Mouse (Mus musculus) embryonic facial prominence, embryonic 10.5 days (tissue): ENCODE measurements around the gene Ankrd65. TPM values are rescaled to one million over a fixed set of nuclear protein-coding genes. Genes with fewer than 3 reads are reported as not detected.
"Not testable (repeated sequence)": the region's sequence is repeated elsewhere in the genome, so short reads cannot be mapped to it uniquely, and the experiment has no call there.

ENCODE experiments used
- DNase-seq: peaks from one replicate; pipeline ENCODE4 v3.0.0-alpha.2; 2017; ENCODE audit warnings: low spot score
- H3K27ac ChIP-seq: fragments of 300-500 bp; sonication (generic); replicated peaks from 2 replicates; pipeline ENCODE4 v1.5.1; 2016; ENCODE audit warnings: mild to moderate bottlenecking
- H3K27me3 ChIP-seq: fragments of 300-500 bp; sonication (generic); replicated peaks from 2 replicates; pipeline ENCODE4 v1.6.1; 2016; ENCODE audit warnings: low read depth, mild to moderate bottlenecking; ENCODE audit not compliant: poor library complexity, severe bottlenecking
- H3K36me3 ChIP-seq: fragments of 300-500 bp; sonication (generic); replicated peaks from 2 replicates; pipeline ENCODE4 v1.6.1; 2016; ENCODE audit warnings: mild to moderate bottlenecking, moderate library complexity
- H3K4me1 ChIP-seq: fragments of 300-500 bp; sonication (generic); 2 replicates; pipeline ENCODE4 v1.6.1; 2016
- H3K4me3 ChIP-seq: fragments of 300-500 bp; sonication (generic); 2 replicates; pipeline ENCODE4 v1.5.1; 2016; ENCODE audit warnings: mild to moderate bottlenecking, moderate library complexity
- H3K9me3 ChIP-seq: fragments of 300-500 bp; sonication (generic); 2 replicates; pipeline ENCODE4 v1.6.1; 2016; ENCODE audit warnings: mild to moderate bottlenecking
- WGBS: fragments of 180-500 bp; shearing (Covaris S2); methylation state at CpG from one replicate; pipeline ENCODE4 v1.1.7; 2016; 5-methylcytosine and 5-hydroxymethylcytosine counted together
- polyA plus RNA-seq: library from polyadenylated mRNA; unstranded; fragments of >200 nt; fragmentation: Nextera tagmentation; extraction: Ambion mirVana; gene quantifications from 2 replicates; pipeline ENCODE4 v1.2.1, GENCODE M21; 2016

Gene Ankrd65
- 0.20 TPM in 1 of 2 replicates, not detected in the other for polyA plus RNA-seq

- Histone ChIP-seq H3K4me3 (no peak within 1 kb of the TSS), H3K27ac (no peak within 1 kb of the TSS; the same call in 1 of the 2 replicates), H3K36me3 (no peaks in the 10 kb centered on the region), H3K27me3 (peaks cover 11% of the 10 kb centered on the region; the same call in 1 of the 2 replicates), H3K9me3 (no peaks in the 10 kb centered on the region), H3K4me1 (peaks cover 8% of the 10 kb centered on the region)
- WGBS: 86% methylated on average over 3 of the region's 3 CpGs
- no peak for DNase-seq
These were observed at the start of gene Ankrd65 for GRCm38 (mm10) chr4:155790021-155790489. Gene Ankrd65, plus strand, starts transcription at chr4:155790439.

GRCm38 (mm10) chr4:155740681-155741080, 49.6 kb upstream of the Ankrd65 start:
- WGBS: 88% methylated on average over 10 of the region's 10 CpGs
- Histone ChIP-seq H3K36me3 (peaks cover 91% of the 10 kb centered on the region), H3K4me1 (peaks cover 22% of the 10 kb centered on the region)
- H3K27ac ChIP-seq, H3K9me3 ChIP-seq, DNase-seq, H3K4me3 ChIP-seq, H3K27me3 ChIP-seq: not testable (repeated sequence)

- DNase-seq: no peak
- Histone ChIP-seq H3K9me3 (no peaks in the 10 kb centered on the region), H3K27me3 (no peaks in the 10 kb centered on the region), H3K36me3 (peaks cover 95% of the 10 kb centered on the region), H3K27ac (no peak overlapping the region), H3K4me3 (no peak overlapping the region), H3K4me1 (peaks cover 10% of the 10 kb centered on the region)
- 93% methylated on average over 5 of the region's 5 CpGs for WGBS
These were observed 47.6 kb upstream of the Ankrd65 start for GRCm38 (mm10) chr4:155742684-155743083.

GRCm38 (mm10) chr4:155744474-155744873, 45.8 kb upstream of the Ankrd65 start:
- Histone ChIP-seq H3K9me3 (no peaks in the 10 kb centered on the region), H3K4me1 (no peaks in the 10 kb centered on the region), H3K36me3 (peaks cover 100% of the 10 kb centered on the region), H3K27me3 (no peaks in the 10 kb centered on the region), H3K4me3 (no peak overlapping the region), H3K27ac (no peak overlapping the region)
- no peak for DNase-seq
- WGBS: 94% methylated on average over 8 of the region's 8 CpGs

GRCm38 (mm10) chr4:155745136-155745535, 45.1 kb upstream of the Ankrd65 start:
- no peak for DNase-seq
- Histone ChIP-seq H3K27me3 (no peaks in the 10 kb centered on the region), H3K36me3 (peaks cover 100% of the 10 kb centered on the region), H3K27ac (no peak overlapping the region), H3K4me3 (no peak overlapping the region), H3K9me3 (no peaks in the 10 kb centered on the region), H3K4me1 (no peaks in the 10 kb centered on the region)
- 92% methylated on average over 5 of the region's 5 CpGs for WGBS

- no peaks in the 10 kb centered on the region for H3K9me3 ChIP-seq
- whole genome bisulfite sequencing: 88% methylated on average over 8 of the region's 8 CpGs
- H3K27me3 ChIP-seq: no peaks in the 10 kb centered on the region
- no peak overlapping the region for H3K4me3 ChIP-seq
- H3K36me3 ChIP-seq: peaks cover 100% of the 10 kb centered on the region
- DNase-seq: no peak
- no peaks in the 10 kb centered on the region for H3K4me1 ChIP-seq
- no peak overlapping the region for H3K27ac ChIP-seq
These were observed 44.1 kb upstream of the Ankrd65 start for GRCm38 (mm10) chr4:155746036-155746548.

- H3K9me3 ChIP-seq: no peaks in the 10 kb centered on the region
- H3K27ac ChIP-seq: no peak overlapping the region
- H3K4me3 ChIP-seq: no peak overlapping the region
- H3K4me1 ChIP-seq: no peaks in the 10 kb centered on the region
- no peak for DNase-seq
- WGBS: 89% methylated on average over 17 of the region's 17 CpGs
- H3K36me3 ChIP-seq: peaks cover 100% of the 10 kb centered on the region
- H3K27me3 ChIP-seq: no peaks in the 10 kb centered on the region
These were observed 43.4 kb upstream of the Ankrd65 start for GRCm38 (mm10) chr4:155746575-155747490.

- Histone ChIP-seq H3K4me3 (no peak overlapping the region), H3K36me3 (peaks cover 66% of the 10 kb centered on the region), H3K27me3 (no peaks in the 10 kb centered on the region), H3K27ac (no peak overlapping the region), H3K9me3 (no peaks in the 10 kb centered on the region), H3K4me1 (peaks cover 29% of the 10 kb centered on the region)
- WGBS: 94% methylated on average over 12 of the region's 12 CpGs
- DNase-seq: no peak
These were observed 33.2 kb upstream of the Ankrd65 start for GRCm38 (mm10) chr4:155757011-155757410.

- 5% methylated on average over 10 of the region's 10 CpGs for WGBS
These were observed 30.2 kb upstream of the Ankrd65 start for GRCm38 (mm10) chr4:155759862-155760612.

GRCm38 (mm10) chr4:155760613-155761355, 29.5 kb upstream of the Ankrd65 start, which contains the start of gene Atad3a:
Gene Atad3a, minus strand, starts transcription at chr4:155761093.
- Histone ChIP-seq H3K27ac (peak within 1 kb of the TSS; percentile 81), H3K4me1 (peaks cover 33% of the 10 kb centered on the region), H3K9me3 (no peaks in the 10 kb centered on the region), H3K4me3 (peak within 1 kb of the TSS; percentile 87), H3K27me3 (no peaks in the 10 kb centered on the region), H3K36me3 (peaks cover 30% of the 10 kb centered on the region)
- under 1% methylated on average over 68 of the region's 68 CpGs for WGBS
- DNase-seq: peak; percentile 97

More at GRCm38 (mm10) chr4:155759862-155760612, 30.2 kb upstream of the Ankrd65 start:
- no peak for DNase-seq
- no peaks in the 10 kb centered on the region for H3K9me3 ChIP-seq
- peak overlapping the region; percentile 81 for H3K27ac ChIP-seq
- no peaks in the 10 kb centered on the region for H3K27me3 ChIP-seq
- peak overlapping the region; percentile 87 for H3K4me3 ChIP-seq
- peaks cover 37% of the 10 kb centered on the region for H3K36me3 ChIP-seq
- H3K4me1 ChIP-seq: peaks cover 33% of the 10 kb centered on the region

- Histone ChIP-seq H3K27ac (peak overlapping the region; percentile 75), H3K4me3 (peak overlapping the region; percentile 87), H3K27me3 (no peaks in the 10 kb centered on the region), H3K4me1 (peaks cover 33% of the 10 kb centered on the region), H3K36me3 (peaks cover 22% of the 10 kb centered on the region), H3K9me3 (no peaks in the 10 kb centered on the region)
- no peak for DNase-seq
- 3% methylated on average over 28 of the region's 28 CpGs for WGBS
These were observed 28.7 kb upstream of the Ankrd65 start for GRCm38 (mm10) chr4:155761356-155762099.
